Mouse (Mus musculus) layer of hippocampus, adult 9-10 months (tissue): Measurements from ENCODE around the gene Aaed1.

Source experiments
- DNase-seq: peaks from one replicate; pipeline ENCODE4 v3.0.0; 2022; ENCODE audit warnings: low spot score

Aaed1 gene

GRCm38 (mm10) chr13:64248775-64249524 is 63.6 kb downstream of the Aaed1 start:
- peak; percentile 82 for DNase-seq

DNA sequence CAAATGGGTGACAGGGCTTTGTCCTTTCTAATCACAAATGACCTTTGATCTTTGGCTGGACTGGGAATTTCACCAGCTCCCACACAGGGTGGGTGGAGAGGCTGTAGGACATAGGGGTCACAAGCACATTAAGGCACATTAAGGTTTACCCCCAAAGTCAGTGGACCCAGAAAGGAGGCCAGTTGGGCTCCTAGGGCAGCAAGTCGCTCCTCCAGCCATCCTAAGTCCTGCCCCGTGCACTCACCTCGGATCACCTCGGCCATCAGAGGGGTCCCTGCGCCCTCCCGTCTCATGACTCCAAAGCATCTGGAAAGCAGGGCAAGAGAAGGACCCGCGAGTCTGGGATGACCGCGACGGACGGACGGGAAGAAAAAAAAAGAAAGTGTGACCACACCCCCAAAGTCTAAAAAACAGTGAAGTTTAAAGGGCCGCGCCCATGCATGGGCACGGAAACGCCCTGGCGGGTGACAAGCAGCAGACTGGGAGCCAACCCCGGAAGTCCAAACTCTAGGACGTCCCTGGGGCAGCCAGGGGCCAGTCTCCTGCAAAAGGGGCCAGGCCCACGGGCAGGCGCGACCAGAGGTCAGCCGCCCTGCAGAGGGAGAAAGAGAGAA is 64.2 kb downstream of the Aaed1 start:
- no peak for DNase-seq

DNA sequence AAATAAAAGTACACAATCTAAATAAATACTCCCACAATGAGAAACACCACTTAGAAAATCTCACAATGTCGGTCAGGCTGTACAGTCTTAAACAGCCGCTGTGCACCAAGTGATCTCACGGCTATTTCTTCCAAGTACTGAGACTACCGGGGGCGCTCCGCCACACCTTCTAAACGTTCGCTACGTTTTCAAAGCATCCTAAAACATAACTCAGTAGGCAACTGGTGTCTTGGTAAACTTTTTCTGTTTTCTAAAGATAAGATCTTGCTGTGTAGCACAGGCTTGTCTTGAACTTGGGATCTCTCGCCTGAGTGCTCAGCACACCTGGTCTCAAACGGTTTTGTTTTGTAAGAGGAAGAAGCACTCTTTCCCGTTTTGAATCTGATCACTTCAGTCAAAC is 66.4 kb downstream of the Aaed1 start:
- no peak for DNase-seq

DNA sequence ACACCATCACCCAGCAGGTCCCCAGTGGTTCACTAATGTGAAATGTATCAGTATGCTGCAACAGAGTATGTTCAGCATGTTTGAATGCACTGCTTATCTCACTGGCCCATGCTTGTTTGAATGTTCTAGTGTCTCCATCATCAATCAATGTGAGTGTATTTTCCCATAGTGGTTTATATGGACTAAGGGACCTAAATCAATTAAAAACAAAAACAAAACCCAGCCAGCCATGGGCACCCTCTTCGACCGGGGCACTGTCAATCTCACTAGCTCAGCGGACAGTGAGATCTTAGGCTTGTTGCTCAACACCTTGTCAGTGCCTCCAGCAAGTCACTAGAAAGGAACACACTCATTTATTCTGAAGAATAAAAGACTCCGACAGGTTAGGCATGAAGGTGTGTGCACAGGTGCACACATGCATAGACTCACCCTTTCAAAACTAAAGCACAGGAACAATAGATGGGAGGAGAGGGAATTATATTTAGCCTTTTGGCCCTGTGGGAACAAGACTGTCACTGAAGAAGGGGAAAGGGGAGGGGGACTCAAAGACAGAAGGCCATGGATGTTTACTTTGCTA is 67.7 kb downstream of the Aaed1 start:
- DNase-seq, result no peak

- DNase-seq, result no peak
Observed at GRCm38 (mm10) chr13:64242721-64243120, 69.8 kb downstream of the Aaed1 start.

- DNase-seq, result no peak
Observed at GRCm38 (mm10) chr13:64240626-64241025, 71.9 kb downstream of the Aaed1 start.

GRCm38 (mm10) chr13:64237681-64238157 is 74.8 kb downstream of the Aaed1 start:
- DNase-seq, result no peak

DNA sequence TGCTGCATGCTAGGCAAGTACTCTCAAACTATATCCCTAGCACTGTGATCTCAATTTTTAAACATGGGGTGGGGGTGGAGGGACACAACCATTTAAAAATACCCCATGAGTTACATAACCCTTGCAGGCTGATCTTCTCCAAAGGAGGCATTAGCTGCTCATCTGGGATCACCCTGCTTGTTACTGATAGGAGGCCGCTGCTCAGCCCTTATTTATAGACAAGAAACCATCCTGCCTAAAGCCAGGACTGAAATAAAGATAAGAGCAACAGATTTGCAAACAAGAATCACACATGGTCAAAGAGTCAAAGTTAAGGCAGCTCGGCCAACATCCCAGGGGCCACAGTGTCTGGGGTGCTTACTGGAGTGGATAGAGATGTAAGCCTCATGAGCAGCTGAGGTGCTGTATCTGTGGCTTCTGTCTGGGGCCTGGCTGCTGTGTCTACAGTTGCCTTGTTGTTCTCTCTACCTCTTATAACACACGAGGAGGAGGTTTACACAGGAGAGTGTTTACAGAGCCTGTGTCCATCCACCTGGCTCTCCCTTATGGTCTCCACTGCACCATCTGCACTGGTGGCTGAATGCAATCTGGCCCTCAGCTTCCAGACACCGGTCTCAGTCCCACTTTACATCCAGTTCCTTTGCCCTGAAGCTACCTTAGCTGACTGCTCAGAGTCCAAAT is 75.4 kb downstream of the Aaed1 start:
- DNase-seq, result no peak

- DNase-seq, result no peak
Observed at GRCm38 (mm10) chr13:64235777-64236176, 76.7 kb downstream of the Aaed1 start.

DNA sequence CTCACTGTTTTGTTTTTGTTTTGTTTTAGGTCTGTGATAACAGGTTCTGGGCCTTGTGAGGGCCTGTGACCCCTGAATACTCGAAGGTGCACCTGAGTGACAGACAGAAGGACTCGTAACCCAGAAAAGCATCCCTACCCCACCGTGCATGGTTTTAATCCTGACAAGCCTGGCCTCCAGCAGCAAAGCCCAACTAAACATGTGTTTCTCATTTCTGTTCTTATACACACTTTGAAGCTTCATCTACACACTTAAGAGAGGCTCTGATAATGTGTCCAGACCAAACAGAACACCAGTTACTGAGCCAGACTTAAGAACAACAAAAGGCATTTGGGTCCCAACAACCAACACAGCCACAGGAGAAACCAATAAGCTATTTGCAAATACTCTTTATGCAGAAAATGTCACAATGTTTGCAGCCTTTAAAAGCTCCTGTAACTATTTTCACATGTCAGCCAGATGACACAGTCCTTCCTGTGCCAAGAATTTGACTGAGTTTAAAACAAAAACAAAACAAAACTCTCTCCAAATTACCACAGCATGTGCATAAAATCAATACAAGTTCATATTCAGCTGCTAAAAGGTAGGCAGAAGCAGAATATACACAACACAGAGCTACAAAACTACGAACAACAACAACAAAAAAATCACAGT is 77.3 kb downstream of the Aaed1 start:
- peak; percentile 10 for DNase-seq

DNA sequence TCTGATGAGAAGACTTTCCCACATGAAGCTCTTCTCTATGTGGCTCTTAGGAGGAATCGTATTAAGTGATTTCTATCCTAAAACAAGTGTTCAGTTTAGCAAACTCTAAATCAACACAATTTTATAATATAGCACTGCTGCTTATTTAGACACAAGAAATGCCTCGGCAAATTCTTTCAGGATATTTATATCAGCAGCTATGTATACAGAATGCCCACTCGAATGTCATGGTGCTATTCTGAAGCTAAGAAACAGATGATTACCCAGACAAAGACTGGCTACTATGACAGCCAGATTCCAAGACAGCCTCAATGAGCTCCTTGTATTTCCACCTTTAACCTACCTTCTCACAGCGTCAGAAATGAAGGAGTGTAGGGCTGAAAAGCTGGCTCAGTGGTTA is 79.4 kb downstream of the Aaed1 start:
- DNase-seq, result no peak

GRCm38 (mm10) chr13:64226725-64227124 is 85.8 kb downstream of the Aaed1 start:
- DNase-seq, result no peak

DNA sequence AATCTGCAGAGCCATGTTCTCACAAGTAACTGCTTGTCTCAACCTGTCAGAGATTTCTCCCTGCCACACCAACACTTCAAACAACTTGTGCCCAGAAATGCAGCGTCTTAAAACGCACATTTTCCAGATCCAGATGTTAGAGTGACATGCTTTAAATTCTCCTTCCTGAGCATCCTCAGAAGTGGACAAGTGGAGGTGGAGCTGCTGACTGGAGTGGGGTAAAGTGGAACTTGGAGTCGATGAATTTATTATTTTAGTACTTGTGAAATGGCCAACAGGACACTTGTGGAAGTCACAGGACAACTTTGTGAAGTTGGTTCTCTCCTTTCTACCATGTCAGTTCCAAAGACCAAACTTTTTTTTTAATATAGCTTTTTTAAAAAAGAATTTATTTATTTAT is 86.8 kb downstream of the Aaed1 start:
- no peak for DNase-seq
